Mouse (Mus musculus) liver (tissue): ENCODE data around the gene BC052040.

Experiments
- DNase-seq: peaks from one replicate; pipeline ENCODE4 v3.0.0-alpha.2; 2020; ENCODE audit warnings: mixed read lengths

The BC052040 gene

GRCm38 (mm10) chr2:115717980-115718379 lies 136.5 kb downstream of the BC052040 start:
- no peak for DNase-seq

GRCm38 (mm10) chr2:115723452-115723851 lies 141.9 kb downstream of the BC052040 start:
- no peak for DNase-seq

GRCm38 (mm10) chr2:115724216-115724615 lies 142.7 kb downstream of the BC052040 start:
- DNase-seq = no peak

GRCm38 (mm10) chr2:115724726-115725125 lies 143.2 kb downstream of the BC052040 start:
- DNase-seq = no peak

- DNase-seq = no peak
These were observed 144.0 kb downstream of the BC052040 start for GRCm38 (mm10) chr2:115725503-115725902.

- no peak for DNase-seq
These were observed 144.4 kb downstream of the BC052040 start for GRCm38 (mm10) chr2:115725926-115726325.

GRCm38 (mm10) chr2:115726806-115727205 lies 145.3 kb downstream of the BC052040 start:
- no peak for DNase-seq

GRCm38 (mm10) chr2:115728627-115729026 lies 147.1 kb downstream of the BC052040 start:
- DNase-seq = no peak

GRCm38 (mm10) chr2:115730502-115730901 lies 149.0 kb downstream of the BC052040 start:
- no peak for DNase-seq

- DNase-seq = no peak
These were observed 149.7 kb downstream of the BC052040 start for GRCm38 (mm10) chr2:115731171-115731570.

GRCm38 (mm10) chr2:115732572-115732971 lies 151.1 kb downstream of the BC052040 start:
- DNase-seq = no peak

GRCm38 (mm10) chr2:115733017-115733692 lies 151.6 kb downstream of the BC052040 start:
- DNase-seq = no peak

GRCm38 (mm10) chr2:115734850-115735249 lies 153.3 kb downstream of the BC052040 start:
- DNase-seq = no peak

GRCm38 (mm10) chr2:115736416-115736815 lies 154.9 kb downstream of the BC052040 start:
- DNase-seq = no peak

- no peak for DNase-seq
These were observed 156.4 kb downstream of the BC052040 start for GRCm38 (mm10) chr2:115737966-115738365.

GRCm38 (mm10) chr2:115742061-115742460 lies 160.5 kb downstream of the BC052040 start:
- no peak for DNase-seq

- no peak for DNase-seq
These were observed 166.1 kb downstream of the BC052040 start for GRCm38 (mm10) chr2:115747639-115748038.

GRCm38 (mm10) chr2:115751177-115751576 lies 169.7 kb downstream of the BC052040 start:
- no peak for DNase-seq

- DNase-seq = no peak
These were observed 176.2 kb downstream of the BC052040 start for GRCm38 (mm10) chr2:115757685-115758084.

GRCm38 (mm10) chr2:115758542-115758941 lies 177.0 kb downstream of the BC052040 start:
- DNase-seq = no peak

- DNase-seq = no peak
These were observed 183.2 kb downstream of the BC052040 start for GRCm38 (mm10) chr2:115764595-115765305.

- DNase-seq = no peak
These were observed 188.2 kb downstream of the BC052040 start for GRCm38 (mm10) chr2:115769597-115770305.

GRCm38 (mm10) chr2:115772709-115773108 lies 191.2 kb downstream of the BC052040 start:
- no peak for DNase-seq
